Mouse (Mus musculus): ENCODE results near the gene Cldn15. TPM values are rescaled to one million over a fixed set of nuclear protein-coding genes. Genes with fewer than 3 reads are reported as not detected.

Gene Cldn15
- total and polyA plus RNA-seq, 3 experiments = 0.25 to 0.29 TPM; not detected in 1

- no peak for TF ChIP-seq CHD2 (IDR thresholded peaks at IDR 0.05; ENCODE audit: low read length)
- Histone ChIP-seq H3K4me1 (ENCODE audit: control insufficient read depth in 1 of 2, insufficient read depth in 2 of 2) (peaks cover 5 to 19% of the 10 kb centered on the region in 2 experiments; a peak in 2 of 4 replicates), H3K9ac (ENCODE audit: insufficient read depth, low read depth) (no peak overlapping the region), H3K27me3 (replicated peaks) (no peaks in the 10 kb centered on the region), H3K4me2 (ENCODE audit: insufficient read depth, low read depth, poor library complexity, severe bottlenecking) (no peak overlapping the region), H3K36me3 (replicated peaks in 1 of 2; ENCODE audit: control insufficient read depth in 1 of 2, insufficient read depth in 1 of 2, low read length in 1 of 2) (peaks cover 41 to 67% of the 10 kb centered on the region in 2 experiments), H3K9me3 (replicated peaks; ENCODE audit: low read length) (no peaks in the 10 kb centered on the region), H3K79me2 (replicated peaks; ENCODE audit: control insufficient read depth, extremely low read depth, insufficient read depth, poor library complexity, severe bottlenecking) (peaks cover 2% of the 10 kb centered on the region; the same call in 1 of the 2 replicates), H3K4me3 (replicated peaks in 1 of 3; ENCODE audit: low read depth in 2 of 3, low read length in 2 of 3, poor library complexity in 1 of 3) (no peak overlapping the region), H3K27ac (ENCODE audit: insufficient read depth, low read depth) (no peak overlapping the region)
- dilution Hi-C loops (cut with MboI; ENCODE audit: extremely low pct_ligation_motif_present, extremely low pct_unique_long_range_greater_than_20kb, low sequenced_read_pairs) (no loop called here), in situ Hi-C loops (cut with MboI; ENCODE audit: low pct_ligation_motif_present, low pct_unique_long_range_greater_than_20kb, low sequenced_read_pairs) (no loop called here)
- DNase-seq (ENCODE audit: extremely low read depth) = no peak
Observed at GRCm38 (mm10) chr5:136989801-136990200, 23.4 kb downstream of the Cldn15 start.

- Histone ChIP-seq H3K27me3 (replicated peaks) (peaks cover 11% of the 10 kb centered on the region), H3K4me2 (ENCODE audit: insufficient read depth, low read depth, poor library complexity, severe bottlenecking) (no peak overlapping the region), H3K27ac (ENCODE audit: insufficient read depth, low read depth) (no peak overlapping the region), H3K9me3 (replicated peaks; ENCODE audit: low read length) (peaks cover 3% of the 10 kb centered on the region), H3K9ac (ENCODE audit: insufficient read depth, low read depth) (no peak overlapping the region), H3K4me3 (replicated peaks in 1 of 3; ENCODE audit: low read depth in 2 of 3, low read length in 2 of 3, poor library complexity in 1 of 3) (no peak overlapping the region), H3K4me1 (ENCODE audit: control insufficient read depth in 1 of 2, insufficient read depth in 2 of 2) (no peaks in the 10 kb centered on the region), H3K36me3 (replicated peaks in 1 of 2; ENCODE audit: control insufficient read depth in 1 of 2, insufficient read depth in 1 of 2, low read length in 1 of 2) (peaks cover 14 to 23% of the 10 kb centered on the region in 2 experiments), H3K79me2 (replicated peaks; ENCODE audit: control insufficient read depth, extremely low read depth, insufficient read depth, poor library complexity, severe bottlenecking) (no peaks in the 10 kb centered on the region)
- no peak for TF ChIP-seq GABPA (IDR thresholded peaks at IDR 0.05; ENCODE audit: insufficient replicate concordance, low read depth, low read length)
- in situ Hi-C loops (cut with MboI; ENCODE audit: low pct_ligation_motif_present, low pct_unique_long_range_greater_than_20kb, low sequenced_read_pairs) = no loop called here
- dilution Hi-C loops (cut with MboI; ENCODE audit: extremely low pct_ligation_motif_present, extremely low pct_unique_long_range_greater_than_20kb, low sequenced_read_pairs) = no loop called here
- no peak for DNase-seq (ENCODE audit: extremely low read depth)
Observed at GRCm38 (mm10) chr5:136999449-136999848, 33.0 kb downstream of the Cldn15 start.

GRCm38 (mm10) chr5:137000612-137001011, 34.2 kb downstream of the Cldn15 start:
- Histone ChIP-seq H3K27ac (ENCODE audit: insufficient read depth, low read depth) (no peak overlapping the region), H3K27me3 (replicated peaks) (peaks cover 21% of the 10 kb centered on the region), H3K4me2 (ENCODE audit: insufficient read depth, low read depth, poor library complexity, severe bottlenecking) (no peak overlapping the region), H3K4me1 (ENCODE audit: control insufficient read depth in 1 of 2, insufficient read depth in 2 of 2) (no peaks in the 10 kb centered on the region), H3K4me3 (replicated peaks in 1 of 3; ENCODE audit: low read depth in 2 of 3, low read length in 2 of 3, poor library complexity in 1 of 3) (no peak overlapping the region), H3K79me2 (replicated peaks; ENCODE audit: control insufficient read depth, extremely low read depth, insufficient read depth, poor library complexity, severe bottlenecking) (no peaks in the 10 kb centered on the region), H3K9me3 (replicated peaks; ENCODE audit: low read length) (peaks cover 3% of the 10 kb centered on the region), H3K9ac (ENCODE audit: insufficient read depth, low read depth) (no peak overlapping the region), H3K36me3 (replicated peaks in 1 of 2; ENCODE audit: control insufficient read depth in 1 of 2, insufficient read depth in 1 of 2, low read length in 1 of 2) (peaks cover 4 to 11% of the 10 kb centered on the region in 2 experiments)
- peak; percentile 14 for DNase-seq (ENCODE audit: extremely low read depth)
- dilution Hi-C loops (cut with MboI; ENCODE audit: extremely low pct_ligation_motif_present, extremely low pct_unique_long_range_greater_than_20kb, low sequenced_read_pairs) (no loop called here), in situ Hi-C loops (cut with MboI; ENCODE audit: low pct_ligation_motif_present, low pct_unique_long_range_greater_than_20kb, low sequenced_read_pairs) (no loop called here)
- TF ChIP-seq ZNF384 (IDR thresholded peaks at IDR 0.05; ENCODE audit: low read depth, low read length) (no peak), NELFE (IDR thresholded peaks at IDR 0.05; ENCODE audit: low read depth, low read length) (no peak), PAX5 (IDR thresholded peaks at IDR 0.05; ENCODE audit: low read length) (no peak), UBTF (IDR thresholded peaks at IDR 0.05; ENCODE audit: low read depth, low read length) (no peak), ETS1 (conservative IDR thresholded peaks at IDR 0.05; ENCODE audit: low read depth, low read length) (no peak), HCFC1 (IDR thresholded peaks at IDR 0.05; ENCODE audit: low read depth, low read length) (peak; percentile 65), MXI1 (IDR thresholded peaks at IDR 0.05; ENCODE audit: low read depth, low read length) (peak; percentile 39; the same call in 1 of the 2 replicates), BHLHE40 (IDR thresholded peaks at IDR 0.05; ENCODE audit: low read depth, low read length) (peak; percentile 40), TCF12 (IDR thresholded peaks at IDR 0.05; ENCODE audit: low read depth, low read length) (no peak)
